Mouse (Mus musculus) brain, embryonic 14.5 days (tissue): ENCODE data around the gene Spdl1.

Experiments
- CTCF ChIP-seq: fragments of 200-500 bp; IDR thresholded peaks from 2 replicates; pipeline ENCODE4 v1.5.1; 2012; ENCODE audit warnings: inconsistent platforms, mild to moderate bottlenecking, moderate library complexity, borderline replicate concordance; ENCODE audit not compliant: insufficient read depth, insufficient read length; ENCODE audit errors: extremely low read depth
- POLR2A ChIP-seq: fragments of 200-500 bp; IDR thresholded peaks from 2 replicates; pipeline ENCODE4 v1.6.1; 2012; ENCODE audit warnings: mild to moderate bottlenecking, inconsistent platforms, borderline replicate concordance; ENCODE audit not compliant: poor library complexity, insufficient read depth, insufficient read length, severe bottlenecking; ENCODE audit errors: extremely low read depth

DNA sequence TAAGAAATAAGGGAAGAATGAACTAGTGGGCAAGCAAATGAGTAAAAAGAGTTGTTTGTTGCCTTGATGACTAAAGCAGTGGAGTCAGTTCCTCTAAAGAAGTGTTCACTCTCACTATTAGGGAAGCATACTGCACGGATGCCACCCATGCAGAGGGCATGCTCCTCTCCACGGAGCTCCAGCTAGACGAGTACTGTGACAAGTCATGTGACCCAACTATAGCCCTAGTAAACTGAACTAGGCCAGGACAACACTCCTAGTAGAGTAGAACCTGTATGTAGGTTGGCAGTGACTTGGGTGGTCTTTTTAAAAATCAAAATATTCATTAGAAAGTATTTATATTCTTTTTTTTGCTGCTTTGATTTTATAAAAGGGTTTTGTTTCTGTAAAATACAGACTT, 55.1 kb downstream of the Spdl1 start:
- TF ChIP-seq CTCF (no peak), POLR2A (no peak)
